Mouse (Mus musculus) heart, adult 2 months (tissue): ENCODE measurements around the gene Rps6kc1.

Experiments used
- CTCF ChIP-seq: fragments of 200-600 bp; IDR thresholded peaks from 2 replicates; pipeline ENCODE4 v1.8.1; 2022; ENCODE audit warnings: antibody characterized with exemption, mild to moderate bottlenecking, moderate library complexity
- EP300 ChIP-seq: fragments of 200-500 bp; IDR thresholded peaks from 2 replicates; pipeline ENCODE4 v1.6.1; 2011; ENCODE audit warnings: low read depth, low read length, control low read depth; ENCODE audit not compliant: insufficient read depth

GRCm38 (mm10) chr1:190948846-190949245 lies 37.3 kb upstream of the Rps6kc1 start:
- TF ChIP-seq EP300 (no peak), CTCF (no peak)
